Mouse (Mus musculus) limb, embryonic 11.5 days (tissue): Measurements from ENCODE around the gene Rpl36al. TPM values are rescaled to one million over a fixed set of nuclear protein-coding genes. Genes with fewer than 3 reads are reported as not detected.

Experiments used
- ATAC-seq: fragments of 200-750 bp; cut with Nextera tagmentation; 2 replicates; pipeline ENCODE4 v1.8.0; 2017; ENCODE audit warnings: low read depth; ENCODE audit not compliant: insufficient number of reproducible peaks, low FRiP score, low TSS enrichment
- DNase-seq: peaks from one replicate; pipeline ENCODE4 v3.0.0-alpha.2; 2015; ENCODE audit warnings: low spot score
- H3K27ac ChIP-seq: fragments of 300-500 bp; sonication (generic); replicated peaks from 2 replicates; pipeline ENCODE4 v1.5.1; 2014; ENCODE audit warnings: low read depth, mild to moderate bottlenecking, low read length
- H3K27me3 ChIP-seq: fragments of 300-500 bp; sonication (generic); 2 replicates; pipeline ENCODE4 v1.6.1; 2014; ENCODE audit warnings: mild to moderate bottlenecking, low read length, mixed read lengths; ENCODE audit not compliant: control insufficient read depth, insufficient read depth
- H3K36me3 ChIP-seq: fragments of 300-500 bp; sonication (generic); 2 replicates; pipeline ENCODE4 v1.6.1; 2014; ENCODE audit warnings: mild to moderate bottlenecking, low read length, moderate library complexity, mixed read lengths; ENCODE audit not compliant: control insufficient read depth, insufficient read depth
- H3K4me1 ChIP-seq: fragments of 300-500 bp; sonication (generic); 2 replicates; pipeline ENCODE4 v1.6.1; 2014; ENCODE audit warnings: low read length, mixed read lengths; ENCODE audit not compliant: control insufficient read depth, insufficient read depth
- H3K4me2 ChIP-seq: fragments of 300-500 bp; sonication (generic); 2 replicates; pipeline ENCODE4 v1.6.1; 2014; ENCODE audit warnings: low read depth, mild to moderate bottlenecking, moderate library complexity; ENCODE audit not compliant: severe bottlenecking
- H3K4me3 ChIP-seq: fragments of 300-500 bp; sonication (generic); 2 replicates; pipeline ENCODE4 v1.5.1; 2014; ENCODE audit warnings: low read depth, low read length
- H3K9ac ChIP-seq: fragments of 300-500 bp; sonication (generic); 2 replicates; pipeline ENCODE4 v1.6.1; 2014; ENCODE audit warnings: mild to moderate bottlenecking, low read length
- H3K9me3 ChIP-seq: fragments of 300-500 bp; sonication (generic); 2 replicates; pipeline ENCODE4 v1.6.1; 2016; ENCODE audit warnings: low read length; ENCODE audit not compliant: control insufficient read depth
- WGBS: fragments of 180-500 bp; shearing (Covaris S2); extraction: QIAGEN DNeasy Blood & Tissue Kit; methylation state at CpG from one replicate; pipeline ENCODE4 v1.1.7; 2014; 5-methylcytosine and 5-hydroxymethylcytosine counted together
- polyA plus RNA-seq: library from polyadenylated mRNA; unstranded; fragments of >200 nt; fragmentation: Nextera tagmentation; extraction: Ambion mirVana; gene quantifications from 2 replicates; pipeline ENCODE4 v1.2.1, GENCODE M21; 2014

The Rpl36al gene
- polyA plus RNA-seq, 1 experiment from 2014 or later = 561 TPM

DNA sequence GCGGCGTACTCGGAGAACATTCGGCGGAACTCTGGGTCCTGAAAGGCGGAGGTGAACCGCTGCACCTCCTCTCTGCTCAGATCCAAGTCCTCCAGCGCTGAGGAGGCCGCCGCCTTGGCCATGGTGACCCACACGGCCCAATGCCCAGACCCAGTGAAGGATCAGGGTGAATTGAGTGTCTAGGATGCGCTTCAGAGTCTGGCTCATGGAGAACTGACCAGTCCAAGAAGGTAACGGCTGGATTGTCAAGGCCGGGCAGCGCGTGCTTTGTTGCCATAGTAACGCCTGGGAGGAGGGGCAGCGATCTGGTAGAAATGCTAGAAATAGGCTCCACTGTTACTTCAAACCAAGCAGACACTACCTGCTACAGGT lies 14.3 kb upstream of the Rpl36al start, which contains the start of gene Dnaaf2:
Gene Dnaaf2, minus strand, starts transcription at position 266 of the 372 bp plus-strand sequence.
- peak; percentile 18 for ATAC-seq
- H3K4me2 ChIP-seq = peak within 1 kb of the TSS; percentile 94
- peak within 1 kb of the TSS; percentile 90 for H3K9ac ChIP-seq
- no peaks in the 10 kb centered on the region for H3K9me3 ChIP-seq
- peaks cover 4% of the 10 kb centered on the region; the same call in 1 of the 2 replicates for H3K4me1 ChIP-seq
- no peaks in the 10 kb centered on the region for H3K27me3 ChIP-seq
- DNase-seq = peak; percentile 87
- H3K36me3 ChIP-seq = peaks cover 5% of the 10 kb centered on the region; the same call in 1 of the 2 replicates
- WGBS = under 1% methylated on average over 18 of the region's 18 CpGs
- peak within 1 kb of the TSS; percentile 98 for H3K4me3 ChIP-seq
- H3K27ac ChIP-seq = peak within 1 kb of the TSS; percentile 78

DNA sequence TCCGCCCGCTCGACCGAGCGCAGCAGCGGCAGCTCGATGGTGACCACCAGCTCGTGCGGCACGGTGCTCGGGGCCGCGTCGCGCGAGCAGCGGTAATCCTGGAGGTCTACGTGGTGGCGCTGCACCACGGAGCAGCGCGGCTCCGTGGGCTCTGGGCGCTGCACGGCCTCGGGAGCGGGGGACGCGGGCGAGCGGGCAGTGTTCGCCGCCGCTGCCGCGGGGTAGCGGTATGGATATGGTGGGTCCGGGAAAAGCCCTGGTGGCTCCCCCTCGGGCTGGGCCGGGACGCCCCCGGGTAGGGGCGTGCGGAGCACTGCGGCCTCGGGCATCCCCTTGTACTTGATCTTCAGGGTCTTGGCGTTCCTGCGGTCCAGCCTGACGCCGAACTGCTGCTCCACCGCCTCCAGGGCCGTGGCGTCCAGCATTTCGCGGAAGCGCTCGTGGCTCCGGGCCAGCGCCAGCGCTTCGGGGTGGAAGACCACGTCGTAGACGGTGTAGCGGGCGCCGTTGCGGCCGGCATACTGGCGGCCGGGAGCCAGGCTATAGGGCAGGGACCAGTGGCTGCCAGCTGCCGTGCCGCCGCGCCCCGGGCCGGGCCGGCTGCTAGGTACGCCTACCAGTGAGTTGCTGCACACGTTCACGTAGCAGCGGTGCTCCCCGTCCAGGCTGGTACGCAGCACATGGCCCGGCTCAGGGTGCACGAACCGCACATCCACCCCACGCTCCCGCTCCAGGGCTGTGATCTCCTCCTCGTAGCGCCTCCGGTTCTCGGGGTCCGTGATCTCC lies 13.7 kb upstream of the Rpl36al start:
- peak overlapping the region; percentile 78 for H3K27ac ChIP-seq
- peak overlapping the region; percentile 94 for H3K4me2 ChIP-seq
- H3K4me1 ChIP-seq = peaks cover 4% of the 10 kb centered on the region; the same call in 1 of the 2 replicates
- no peaks in the 10 kb centered on the region for H3K27me3 ChIP-seq
- WGBS = 1% methylated on average over 91 of the region's 94 CpGs
- no peaks in the 10 kb centered on the region for H3K9me3 ChIP-seq
- H3K9ac ChIP-seq = peak overlapping the region; percentile 90
- peak overlapping the region; percentile 98 for H3K4me3 ChIP-seq
- H3K36me3 ChIP-seq = peaks cover 5% of the 10 kb centered on the region; the same call in 1 of the 2 replicates
- peak; percentile 78 for ATAC-seq
- peak; percentile 64 for DNase-seq

DNA sequence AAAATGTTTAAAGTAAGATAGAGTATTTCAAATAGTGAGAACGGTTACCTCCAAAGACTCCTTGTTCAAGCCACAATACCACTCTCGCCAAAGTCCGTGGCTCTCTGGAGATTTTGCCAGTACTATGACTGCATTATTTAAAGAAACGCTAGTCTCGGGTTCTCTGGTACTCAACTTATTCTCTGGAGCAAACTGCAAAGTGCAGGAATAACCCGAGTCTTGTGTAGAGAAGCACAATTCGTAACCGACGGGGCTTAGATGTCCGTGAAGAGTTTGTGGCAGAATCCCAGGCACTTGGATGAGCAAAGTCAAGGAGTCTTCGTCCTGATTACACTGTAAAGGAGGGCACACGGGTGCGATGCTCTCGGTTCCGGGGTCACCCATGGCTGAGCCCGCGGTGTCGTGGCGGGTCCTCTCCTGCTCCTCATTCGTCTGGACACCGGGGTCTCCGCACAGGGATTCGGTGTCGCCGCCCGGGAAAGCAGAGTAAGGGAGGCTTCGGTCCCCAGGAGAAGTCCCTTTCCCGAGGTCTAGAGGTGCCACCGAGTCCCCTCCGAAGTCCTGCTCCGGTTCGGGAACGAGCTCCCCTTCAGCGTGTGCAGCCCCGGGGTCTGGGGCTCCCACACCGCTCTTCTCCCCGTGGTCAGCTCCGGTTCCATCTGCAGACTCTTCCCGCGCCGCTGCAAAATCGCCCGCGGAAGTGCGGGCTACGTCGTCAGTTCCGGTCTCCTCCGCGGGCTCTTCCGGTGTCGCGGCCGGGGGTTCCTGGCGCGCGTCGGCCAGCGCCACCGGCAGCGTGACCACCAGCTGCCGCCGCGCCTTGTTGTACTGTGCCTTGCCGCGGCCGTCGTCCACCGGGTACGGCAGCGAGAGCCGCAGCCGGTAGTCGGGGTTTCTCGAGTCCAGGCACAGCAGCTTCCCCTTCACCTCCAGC lies 12.8 kb upstream of the Rpl36al start, which contains the start of gene Gm49383:
Gene Gm49383, minus strand, starts transcription at position 661 of the 934 bp plus-strand sequence.
- ATAC-seq (peak; percentile 71), DNase-seq (peak; percentile 82)
- Histone ChIP-seq H3K4me3 (peak within 1 kb of the TSS; percentile 98), H3K36me3 (no peaks in the 10 kb centered on the region), H3K9ac (peak within 1 kb of the TSS; percentile 90), H3K27me3 (no peaks in the 10 kb centered on the region), H3K4me1 (peaks cover 4% of the 10 kb centered on the region; the same call in 1 of the 2 replicates), H3K4me2 (peak within 1 kb of the TSS; percentile 94), H3K9me3 (no peaks in the 10 kb centered on the region), H3K27ac (peak within 1 kb of the TSS; percentile 78)
- WGBS = under 1% methylated on average over 75 of the region's 75 CpGs

DNA sequence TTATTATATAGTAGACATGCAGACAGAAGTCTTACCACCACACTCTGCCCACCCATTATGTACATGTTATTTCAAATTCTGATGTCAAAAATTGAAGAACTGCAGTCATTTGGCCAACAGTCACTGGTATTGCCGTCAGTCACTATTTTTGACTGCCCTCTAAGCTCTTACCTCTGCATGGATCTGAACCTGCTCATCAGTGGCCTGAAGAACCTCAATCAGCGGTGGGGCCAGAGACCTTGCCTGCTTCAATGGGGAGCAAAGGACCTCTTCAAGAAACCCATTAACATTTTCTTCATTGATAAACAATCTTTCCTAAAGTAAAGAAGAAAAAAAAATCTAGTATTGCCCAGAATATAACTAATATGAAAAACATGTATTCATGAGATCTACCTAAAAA lies 8.8 kb upstream of the Rpl36al start:
- WGBS = 95% methylated on average over 2 of the region's 2 CpGs
- Histone ChIP-seq H3K27me3 (no peaks in the 10 kb centered on the region), H3K4me3 (no peak overlapping the region), H3K9ac (no peak overlapping the region), H3K36me3 (peaks cover 10% of the 10 kb centered on the region), H3K9me3 (no peaks in the 10 kb centered on the region), H3K4me2 (no peak overlapping the region), H3K27ac (no peak overlapping the region), H3K4me1 (peaks cover 4% of the 10 kb centered on the region; the same call in 1 of the 2 replicates)
- ATAC-seq = no peak
- DNase-seq = no peak

DNA sequence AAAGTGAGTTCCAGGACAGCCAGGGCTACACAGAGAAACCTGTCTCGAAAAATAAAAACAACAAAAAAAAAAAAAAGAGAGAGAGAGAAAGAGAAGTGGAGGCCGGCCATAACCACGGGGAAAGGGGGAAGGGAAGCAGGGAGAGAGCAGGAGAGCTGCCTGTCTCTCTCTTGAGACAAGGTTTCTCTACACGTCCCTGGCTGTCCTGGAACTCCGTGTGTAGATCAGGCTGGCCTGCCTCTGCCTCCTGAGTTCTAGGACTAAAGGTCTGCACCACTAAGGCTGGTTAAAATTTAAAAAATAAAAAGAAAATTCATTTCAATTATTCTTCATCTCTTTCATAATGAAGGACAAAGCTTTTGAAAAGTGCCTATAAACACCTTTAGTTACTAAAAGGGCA lies 7.5 kb upstream of the Rpl36al start:
- Histone ChIP-seq H3K27ac (no peak overlapping the region), H3K9ac (no peak overlapping the region), H3K36me3 (peaks cover 10% of the 10 kb centered on the region), H3K4me3 (no peak overlapping the region), H3K9me3 (no peaks in the 10 kb centered on the region), H3K4me1 (peaks cover 4% of the 10 kb centered on the region; the same call in 1 of the 2 replicates), H3K27me3 (no peaks in the 10 kb centered on the region), H3K4me2 (no peak overlapping the region)
- ATAC-seq = no peak
- WGBS = 94% methylated on average over 5 of the region's 5 CpGs
- no peak for DNase-seq

DNA sequence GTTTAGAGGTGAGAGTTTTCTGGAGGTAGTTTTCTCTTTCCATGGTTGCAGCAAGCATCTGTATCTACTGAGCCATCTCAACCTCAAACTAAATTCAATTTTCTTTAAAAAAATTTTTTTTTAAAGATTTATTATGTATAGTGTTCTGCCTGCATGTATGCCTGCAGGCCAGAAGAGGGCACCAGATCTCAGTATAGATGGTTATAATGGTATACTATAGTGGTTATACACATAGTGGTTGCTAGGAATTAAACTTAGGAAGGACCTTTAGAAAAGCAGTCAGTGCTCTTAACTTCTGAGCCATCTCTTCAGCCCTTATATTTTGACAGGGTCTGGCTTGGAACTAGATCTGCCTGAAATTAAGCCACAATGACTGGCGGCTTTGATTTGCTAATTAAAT lies 6.6 kb upstream of the Rpl36al start:
- Histone ChIP-seq H3K4me3 (no peak overlapping the region), H3K27me3 (no peaks in the 10 kb centered on the region), H3K36me3 (peaks cover 10% of the 10 kb centered on the region), H3K27ac (no peak overlapping the region), H3K4me1 (peaks cover under 1% of the 10 kb centered on the region; the same call in 1 of the 2 replicates), H3K9me3 (no peaks in the 10 kb centered on the region), H3K4me2 (no peak overlapping the region), H3K9ac (no peak overlapping the region)
- WGBS = 92% methylated on average over 1 of the region's 1 CpGs
- DNase-seq (no peak), ATAC-seq (no peak)

DNA sequence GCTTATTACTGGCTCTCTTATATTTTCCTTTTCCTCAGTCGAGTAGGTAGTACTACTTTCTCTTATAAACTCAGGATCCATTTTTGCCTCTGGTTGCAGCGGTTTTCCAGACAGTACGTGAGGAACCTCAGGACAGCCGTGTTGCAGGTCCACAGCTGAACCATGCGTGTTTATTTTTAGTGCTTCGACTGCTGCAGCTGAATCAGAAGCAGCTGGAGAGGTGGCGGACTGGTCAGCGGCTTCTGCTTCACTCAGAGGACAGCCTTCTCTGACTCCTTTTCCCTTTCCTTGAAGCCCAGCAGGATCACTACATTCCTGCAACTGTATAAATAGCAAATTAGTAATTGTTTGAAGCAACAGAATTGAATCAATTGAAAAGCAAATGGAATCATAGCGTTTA lies 6.2 kb upstream of the Rpl36al start:
- WGBS = 93% methylated on average over 9 of the region's 9 CpGs
- Histone ChIP-seq H3K4me1 (peaks cover 5% of the 10 kb centered on the region), H3K36me3 (peaks cover 10% of the 10 kb centered on the region), H3K9ac (no peak overlapping the region), H3K27ac (no peak overlapping the region), H3K27me3 (no peaks in the 10 kb centered on the region), H3K4me3 (no peak overlapping the region), H3K9me3 (no peaks in the 10 kb centered on the region), H3K4me2 (no peak overlapping the region)
- DNase-seq (no peak), ATAC-seq (no peak)

DNA sequence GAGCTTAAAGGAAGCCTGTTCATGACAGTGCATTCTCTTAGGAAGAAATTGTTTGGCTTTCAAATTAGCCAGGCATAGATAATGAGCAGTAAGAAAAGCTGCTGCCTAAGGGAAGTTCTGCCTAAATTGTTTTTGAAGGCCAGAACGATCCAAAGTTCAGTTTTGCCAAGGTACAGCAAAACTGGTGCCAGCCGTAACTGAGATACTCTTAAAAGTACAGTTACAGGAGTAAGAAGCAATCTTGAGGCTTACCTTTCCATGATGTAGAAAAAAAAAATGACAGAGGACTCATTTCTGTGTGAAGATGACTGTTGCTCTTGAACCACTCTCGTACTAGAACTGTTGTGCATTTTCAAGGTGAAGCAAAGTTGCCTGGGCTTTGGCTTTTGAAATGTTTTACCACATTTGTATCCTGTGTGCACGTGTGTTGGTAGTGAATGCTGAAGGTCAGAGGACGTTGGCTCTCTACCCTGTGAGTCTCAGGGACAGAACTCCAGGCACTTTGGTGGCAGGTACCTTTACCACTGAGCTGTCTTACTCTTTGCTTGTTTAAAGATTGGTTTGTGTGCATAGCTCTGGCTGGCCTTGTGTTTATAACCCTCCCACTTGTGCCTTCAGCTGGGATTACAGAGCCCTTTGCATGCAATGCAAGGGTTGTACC lies 3.1 kb upstream of the Rpl36al start:
- Histone ChIP-seq H3K36me3 (peaks cover 10% of the 10 kb centered on the region), H3K4me1 (peaks cover 7% of the 10 kb centered on the region), H3K9ac (no peak overlapping the region), H3K4me3 (no peak overlapping the region), H3K27me3 (no peaks in the 10 kb centered on the region), H3K4me2 (no peak overlapping the region), H3K9me3 (no peaks in the 10 kb centered on the region), H3K27ac (no peak overlapping the region)
- DNase-seq (no peak), ATAC-seq (no peak)
- WGBS = 79% methylated on average over 5 of the region's 5 CpGs
